Mouse (Mus musculus): ENCODE measurements around the gene Dna2. TPM values are rescaled to one million over a fixed set of nuclear protein-coding genes. Genes with fewer than 3 reads are reported as not detected.

Dna2 gene
- total and polyA plus RNA-seq, 2 experiments from 2014 or later = 1.8 to 2.9 TPM

DNA sequence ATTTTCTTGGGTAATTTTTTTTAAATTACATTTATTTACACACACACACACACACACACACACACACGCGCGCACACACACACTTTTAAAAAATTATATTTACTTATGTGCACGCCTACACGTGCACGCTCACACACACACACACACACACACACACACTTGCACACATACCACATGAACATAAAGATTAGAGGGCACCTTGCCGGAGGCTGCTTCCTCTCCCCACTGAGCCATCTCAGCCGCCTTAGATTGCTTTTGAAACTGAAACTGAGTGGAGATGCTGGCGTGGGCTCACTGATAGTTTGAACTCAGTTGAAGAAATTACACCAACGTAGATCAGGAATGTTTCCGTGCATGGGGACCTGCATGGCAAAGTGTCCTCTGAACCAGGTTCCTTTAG, 37.2 kb downstream of the Dna2 start:
- DNase-seq (no peak), ATAC-seq (no peak)
- 94% methylated on average over 11 of the region's 11 CpGs for WGBS
- peaks cover 8% of the 10 kb centered on the region; the same call in 1 of the 2 replicates for H3K4me1 ChIP-seq (ENCODE audit: insufficient read depth)
- H3K36me3 ChIP-seq (ENCODE audit: insufficient read depth) = peaks cover 25% of the 10 kb centered on the region
- no peak overlapping the region for H3K27ac ChIP-seq (ENCODE audit: low read depth, low read length)
- no peaks in the 10 kb centered on the region for H3K27me3 ChIP-seq (ENCODE audit: insufficient read depth, low read length)
- no peaks in the 10 kb centered on the region for H3K9me3 ChIP-seq (ENCODE audit: low read length)
- no peak overlapping the region for H3K4me2 ChIP-seq (ENCODE audit: low read depth)
- H3K9ac ChIP-seq = no peak overlapping the region
- no peak overlapping the region for H3K4me3 ChIP-seq (ENCODE audit: low read depth, low read length)
- no peak for TF ChIP-seq CTCF (IDR thresholded peaks at IDR 0.05; ENCODE audit: low read depth)

DNA sequence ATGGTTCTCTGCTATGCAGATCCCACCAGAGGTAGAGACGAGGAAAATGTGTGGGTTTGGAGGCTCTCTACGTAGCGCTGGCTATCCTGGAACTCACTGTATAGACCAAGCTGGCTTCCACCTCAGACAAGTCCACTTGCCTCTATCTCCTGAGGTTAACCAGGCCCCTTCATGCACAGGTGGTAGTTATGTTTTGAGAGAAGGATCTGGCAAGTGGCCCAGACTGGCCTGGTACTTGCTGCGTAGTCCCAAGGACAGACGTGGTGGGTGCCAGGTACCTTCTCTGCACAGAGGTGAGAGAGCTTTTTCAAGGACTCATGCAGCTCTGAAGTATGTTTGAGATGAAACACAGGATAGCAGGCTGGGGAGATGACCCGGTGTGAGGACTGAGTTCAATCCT, 37.7 kb downstream of the Dna2 start:
- H3K4me3 ChIP-seq (ENCODE audit: low read depth, low read length) = no peak overlapping the region
- no peaks in the 10 kb centered on the region for H3K27me3 ChIP-seq (ENCODE audit: insufficient read depth, low read length)
- DNase-seq (no peak), ATAC-seq (no peak)
- no peak overlapping the region for H3K9ac ChIP-seq
- H3K36me3 ChIP-seq (ENCODE audit: insufficient read depth) = peaks cover 28% of the 10 kb centered on the region
- 91% methylated on average over 6 of the region's 6 CpGs for WGBS
- H3K27ac ChIP-seq (ENCODE audit: low read depth, low read length) = no peak overlapping the region
- H3K9me3 ChIP-seq (ENCODE audit: low read length) = no peaks in the 10 kb centered on the region
- no peak overlapping the region for H3K4me2 ChIP-seq (ENCODE audit: low read depth)
- no peak for TF ChIP-seq CTCF (IDR thresholded peaks at IDR 0.05; ENCODE audit: low read depth)
- H3K4me1 ChIP-seq (ENCODE audit: insufficient read depth) = peaks cover 8% of the 10 kb centered on the region; the same call in 1 of the 2 replicates

DNA sequence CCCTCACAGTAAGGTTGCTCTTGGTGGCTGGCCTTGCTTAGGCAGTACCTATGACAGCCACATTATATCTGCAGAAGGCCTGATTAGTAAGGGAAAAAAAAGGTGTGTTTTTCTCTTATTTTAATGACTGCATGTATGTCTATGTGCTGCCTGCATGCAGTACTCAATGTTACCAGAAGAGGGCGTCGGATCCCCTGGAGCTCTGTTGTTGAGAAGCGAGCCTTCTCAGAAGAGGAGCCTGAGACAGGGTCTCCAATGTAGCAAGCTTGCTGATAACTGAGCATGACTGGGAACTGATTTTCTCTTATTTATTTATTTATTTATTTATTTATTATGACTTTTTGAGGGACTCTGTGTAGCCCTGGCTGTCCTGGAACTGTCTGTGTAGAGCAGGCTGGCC, 40.5 kb downstream of the Dna2 start:
- DNase-seq = peak; percentile 47
- Histone ChIP-seq H3K36me3 (ENCODE audit: insufficient read depth) (peaks cover 55% of the 10 kb centered on the region), H3K27me3 (ENCODE audit: insufficient read depth, low read length) (no peaks in the 10 kb centered on the region), H3K4me2 (ENCODE audit: low read depth) (no peak overlapping the region), H3K9ac (no peak overlapping the region), H3K4me1 (ENCODE audit: insufficient read depth) (no peaks in the 10 kb centered on the region), H3K9me3 (ENCODE audit: low read length) (no peaks in the 10 kb centered on the region), H3K4me3 (ENCODE audit: low read depth, low read length) (no peak overlapping the region), H3K27ac (ENCODE audit: low read depth, low read length) (no peak overlapping the region)
- peak; percentile 73 for TF ChIP-seq CTCF (IDR thresholded peaks at IDR 0.05; ENCODE audit: low read depth)
- WGBS = 23% methylated on average over 3 of the region's 3 CpGs
- ATAC-seq = peak; percentile 60; the same call in 1 of the 2 replicates

DNA sequence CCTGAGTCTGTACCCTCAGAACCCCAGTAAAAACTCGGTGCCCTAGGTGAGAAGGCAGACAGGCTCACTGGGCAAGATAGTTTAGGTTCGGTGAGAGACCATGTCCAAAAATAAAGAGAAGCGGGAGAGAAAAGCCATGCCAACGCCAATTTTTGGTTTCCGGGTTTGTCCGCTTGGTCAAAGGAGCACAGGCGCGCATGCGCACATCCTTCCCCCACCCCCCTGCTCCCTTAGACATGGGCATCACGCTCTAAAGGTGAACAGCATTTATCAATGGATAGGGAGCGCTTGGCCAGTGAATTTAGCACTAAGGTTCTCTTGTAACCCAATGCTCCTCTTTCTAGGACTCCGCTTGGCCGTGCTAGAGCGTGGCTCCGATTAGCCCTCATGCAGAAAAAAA, 43.8 kb downstream of the Dna2 start:
- no peak for TF ChIP-seq CTCF (IDR thresholded peaks at IDR 0.05; ENCODE audit: low read depth)
- no peak for DNase-seq
- 91% methylated on average over 15 of the region's 15 CpGs for WGBS

DNA sequence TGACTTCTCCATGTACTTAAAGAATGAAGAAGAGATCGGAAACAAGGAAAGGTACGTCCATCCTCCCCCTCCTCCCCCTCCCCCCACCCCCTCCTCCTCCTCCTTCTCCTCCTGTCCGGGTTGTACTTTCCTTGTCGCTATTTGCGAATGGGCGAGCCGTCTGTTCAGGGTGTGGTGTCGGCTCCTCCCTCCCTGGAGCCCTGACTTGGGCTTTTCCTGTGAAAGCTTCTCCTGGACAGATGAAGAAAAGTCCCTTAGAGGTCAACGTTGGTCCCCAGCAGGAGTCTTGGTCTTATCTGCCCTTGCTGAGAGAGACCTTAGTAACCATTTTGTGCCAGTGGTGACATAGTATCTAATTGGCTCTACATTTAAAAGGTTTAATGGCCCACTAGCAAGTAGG, 47.2 kb downstream of the Dna2 start:
- TF ChIP-seq CTCF (IDR thresholded peaks at IDR 0.05; ENCODE audit: low read depth) = no peak
- no peak for ATAC-seq
- no peak overlapping the region for H3K9ac ChIP-seq
- H3K27me3 ChIP-seq (ENCODE audit: insufficient read depth, low read length) = no peaks in the 10 kb centered on the region
- 79% methylated on average over 3 of the region's 9 CpGs for WGBS
- H3K27ac ChIP-seq (ENCODE audit: low read depth, low read length) = no peak overlapping the region
- H3K4me2 ChIP-seq (ENCODE audit: low read depth) = no peak overlapping the region
- no peaks in the 10 kb centered on the region for H3K4me1 ChIP-seq (ENCODE audit: insufficient read depth)
- no peak for DNase-seq
- H3K4me3 ChIP-seq (ENCODE audit: low read depth, low read length) = no peak overlapping the region
- no peaks in the 10 kb centered on the region for H3K9me3 ChIP-seq (ENCODE audit: low read length)
- peaks cover 91% of the 10 kb centered on the region for H3K36me3 ChIP-seq (ENCODE audit: insufficient read depth)

More for the DNA sequence above, 43.8 kb downstream of the Dna2 start:
- Histone ChIP-seq H3K9ac (no peak overlapping the region), H3K4me3 (ENCODE audit: low read depth, low read length) (no peak overlapping the region), H3K9me3 (ENCODE audit: low read length) (no peaks in the 10 kb centered on the region), H3K27ac (ENCODE audit: low read depth, low read length) (no peak overlapping the region), H3K4me1 (ENCODE audit: insufficient read depth) (no peaks in the 10 kb centered on the region), H3K27me3 (ENCODE audit: insufficient read depth, low read length) (no peaks in the 10 kb centered on the region), H3K4me2 (ENCODE audit: low read depth) (no peak overlapping the region), H3K36me3 (ENCODE audit: insufficient read depth) (peaks cover 64% of the 10 kb centered on the region)
- no peak for ATAC-seq

DNA sequence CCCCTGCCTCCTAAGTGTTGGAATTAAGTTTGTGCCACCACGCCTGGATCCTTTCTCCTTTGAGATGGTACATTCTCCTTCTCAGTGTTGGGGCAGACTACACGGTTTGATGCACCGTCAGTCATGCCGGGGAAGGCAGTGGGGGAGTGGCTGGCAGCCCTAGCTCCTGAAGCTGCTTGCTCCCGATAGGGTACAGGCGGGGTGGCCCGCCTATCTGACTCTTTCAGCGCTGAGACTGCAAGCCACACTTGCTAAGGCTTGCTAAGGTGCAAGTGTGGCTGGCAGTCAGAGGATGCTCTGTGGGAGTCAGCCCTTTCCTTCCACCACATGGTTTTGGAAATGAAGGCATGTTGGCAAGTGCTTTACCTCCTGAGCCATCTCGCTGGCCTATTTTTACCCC, 53.8 kb downstream of the Dna2 start:
- ATAC-seq = no peak
- TF ChIP-seq CTCF (IDR thresholded peaks at IDR 0.05; ENCODE audit: low read depth) = no peak
- Histone ChIP-seq H3K4me2 (ENCODE audit: low read depth) (no peak overlapping the region), H3K9ac (no peak overlapping the region), H3K4me3 (ENCODE audit: low read depth, low read length) (no peak overlapping the region), H3K27me3 (ENCODE audit: insufficient read depth, low read length) (no peaks in the 10 kb centered on the region), H3K27ac (ENCODE audit: low read depth, low read length) (no peak overlapping the region), H3K9me3 (ENCODE audit: low read length) (no peaks in the 10 kb centered on the region), H3K4me1 (ENCODE audit: insufficient read depth) (no peaks in the 10 kb centered on the region), H3K36me3 (ENCODE audit: insufficient read depth) (peaks cover 93% of the 10 kb centered on the region)
- no peak for DNase-seq
- 72% methylated on average over 9 of the region's 9 CpGs for WGBS

DNA sequence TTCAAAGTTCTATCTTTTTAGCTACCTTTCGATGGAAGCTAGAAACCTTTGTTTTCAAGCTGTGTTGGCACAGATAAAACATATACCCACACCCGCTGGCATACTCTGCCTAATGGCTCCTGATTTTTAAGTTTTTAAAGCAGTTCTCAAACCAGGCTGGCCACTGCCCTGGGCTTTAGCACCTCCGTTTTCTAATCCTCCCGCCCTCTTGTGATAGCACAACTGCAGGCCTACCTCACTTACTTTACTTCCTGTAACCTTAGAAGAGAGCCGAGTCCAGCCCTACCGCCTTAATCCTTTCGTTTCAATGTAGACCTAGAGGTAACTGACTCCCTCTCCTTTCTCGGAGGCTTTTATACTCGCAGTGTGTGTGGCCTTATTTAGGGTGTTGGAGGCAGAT, 56.4 kb downstream of the Dna2 start:
- 81% methylated on average over 9 of the region's 9 CpGs for WGBS
- no peak for TF ChIP-seq CTCF (IDR thresholded peaks at IDR 0.05; ENCODE audit: low read depth)
- Histone ChIP-seq H3K36me3 (ENCODE audit: insufficient read depth) (peaks cover 85% of the 10 kb centered on the region), H3K9ac (no peak overlapping the region), H3K4me2 (ENCODE audit: low read depth) (no peak overlapping the region), H3K4me3 (ENCODE audit: low read depth, low read length) (no peak overlapping the region), H3K27me3 (ENCODE audit: insufficient read depth, low read length) (no peaks in the 10 kb centered on the region), H3K27ac (ENCODE audit: low read depth, low read length) (no peak overlapping the region), H3K4me1 (ENCODE audit: insufficient read depth) (no peaks in the 10 kb centered on the region), H3K9me3 (ENCODE audit: low read length) (no peaks in the 10 kb centered on the region)
- ATAC-seq (no peak), DNase-seq (no peak)

Measured in forebrain, postnatal 0 days (tissue).